8 mouse cellular contexts compared by ENCODE assay signal in the genomic region with DNA sequence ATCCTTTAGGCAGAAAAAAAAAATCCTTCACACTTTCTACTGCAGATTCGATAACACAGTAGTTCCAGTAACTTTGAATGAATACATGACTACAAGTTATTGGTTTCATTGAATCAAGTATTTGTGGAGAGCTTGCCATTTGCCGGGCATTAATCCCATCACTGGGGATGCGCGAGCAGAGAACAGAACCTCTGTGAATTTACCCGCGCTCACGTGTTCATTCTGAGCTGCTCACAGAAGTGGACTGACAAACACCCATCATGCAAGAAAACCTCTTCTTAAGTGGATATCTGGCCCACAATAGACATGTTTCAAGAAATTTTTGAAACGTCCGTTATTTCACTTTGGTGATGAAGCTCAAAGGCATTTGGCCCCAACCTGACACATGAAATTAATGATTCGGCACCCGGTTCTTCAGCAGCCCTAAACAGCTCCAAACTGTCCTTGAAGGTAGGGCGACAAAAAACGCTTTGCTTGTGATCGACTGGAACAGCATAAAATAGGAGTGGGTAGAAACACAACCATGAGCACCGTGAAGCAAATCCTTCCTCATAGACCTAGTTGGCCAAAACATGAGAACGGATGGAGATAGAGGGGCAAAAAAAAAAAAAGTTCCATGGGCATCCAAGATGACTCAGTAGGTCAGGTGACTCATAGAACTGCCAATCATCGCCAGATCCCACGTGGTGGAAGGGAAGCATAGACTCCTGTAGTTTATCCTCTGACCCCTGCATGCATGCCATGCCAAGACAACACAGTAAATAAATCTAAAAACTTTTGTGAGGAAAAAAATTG. TPM values are rescaled to one million over a fixed set of nuclear protein-coding genes. Genes with fewer than 3 reads are reported as not detected.
DNase-seq lines count a peak whose midpoint lies in the region; ATAC-seq and TF ChIP-seq lines count a peak whose summit lies in the region.

No protein-coding gene starts in this region.

- H3K9me3 ChIP-seq in heart, postnatal 0 days (replicated peaks; ENCODE audit: control insufficient read depth, low read length), result no peaks in the 10 kb centered on the region
- H3K9me3 ChIP-seq in liver, embryonic 15.5 days (replicated peaks), result no peaks in the 10 kb centered on the region

- no peaks in the 10 kb centered on the region; the same call in 1 of the 2 replicates for H3K27me3 ChIP-seq in heart, postnatal 0 days (ENCODE audit: control insufficient read depth, insufficient read depth, low read length)
- H3K27me3 ChIP-seq in liver, embryonic 15.5 days, result peaks cover 55% of the 10 kb centered on the region

- no peak for ATAC-seq in heart, postnatal 0 days (ENCODE audit: insufficient read depth, low read depth)
- no peak for ATAC-seq in liver, embryonic 15.5 days (ENCODE audit: insufficient read depth)
- ATAC-seq in erythroid progenitor cell, adult 5-6 weeks (replicated peaks; ENCODE audit: low FRiP score, poor library complexity, severe bottlenecking), result no peak

- no peak for TF ChIP-seq CTCF in layer of hippocampus, adult 2 months (conservative IDR thresholded peaks at IDR 0.05)
- no peak for TF ChIP-seq CTCF in heart, postnatal 0 days (IDR thresholded peaks at IDR 0.05; ENCODE audit: low read depth)

- no peaks in the 10 kb centered on the region for H3K36me3 ChIP-seq in heart, postnatal 0 days (replicated peaks; ENCODE audit: control insufficient read depth, insufficient read depth, low read length)
- H3K36me3 ChIP-seq in liver, embryonic 15.5 days (replicated peaks), result no peaks in the 10 kb centered on the region

- no peaks in the 10 kb centered on the region for H3K4me1 ChIP-seq in heart, postnatal 0 days (ENCODE audit: control insufficient read depth, insufficient read depth)
- H3K4me1 ChIP-seq in liver, embryonic 15.5 days (replicated peaks), result peaks cover 10% of the 10 kb centered on the region; the same call in 1 of the 2 replicates

- peak overlapping the region; percentile 82 for H3K4me2 ChIP-seq in heart, postnatal 0 days (ENCODE audit: low read depth, low read length)
- peak overlapping the region; percentile 75; the same call in 1 of the 2 replicates for H3K4me2 ChIP-seq in liver, embryonic 15.5 days

- H3K27ac ChIP-seq in layer of hippocampus, adult 2 months, result peak overlapping the region; percentile 99
- no peak overlapping the region for H3K27ac ChIP-seq in heart, postnatal 0 days (ENCODE audit: low read depth)
- no peak overlapping the region for H3K27ac ChIP-seq in liver, embryonic 15.5 days (replicated peaks)

- 64% methylated on average over 18 of the region's 18 CpGs for WGBS in heart, postnatal 0 days
- WGBS in liver, embryonic 15.5 days (ENCODE audit: insufficient replicate concordance), result 57% methylated on average over 18 of the region's 18 CpGs

- TF ChIP-seq EP300 in heart, postnatal 0 days (IDR thresholded peaks at IDR 0.05; ENCODE audit: low read depth), result no peak

- DNase-seq in layer of hippocampus, adult 2 months (ENCODE audit: low spot score in 2 of 2), result no peak
- DNase-seq in layer of hippocampus, adult 8-10 months (ENCODE audit: low spot score in 2 of 2), result no peak
- peak; percentile 60 for DNase-seq in cerebellum, adult 11-12 months
- DNase-seq in heart, postnatal 0 days (ENCODE audit: low spot score), result no peak
- DNase-seq in spleen, adult 12 weeks (ENCODE audit: low spot score), result no peak
- DNase-seq in thymus, postnatal 0 days (ENCODE audit: low spot score), result no peak

- H3K9ac ChIP-seq in heart, postnatal 0 days (replicated peaks; ENCODE audit: low read depth, low read length), result no peak overlapping the region
- H3K9ac ChIP-seq in liver, embryonic 15.5 days, result no peak overlapping the region

- peak overlapping the region; percentile 75 for H3K4me3 ChIP-seq in layer of hippocampus, adult 2 months
- peak overlapping the region; percentile 65; the same call in 1 of the 2 replicates for H3K4me3 ChIP-seq in heart, postnatal 0 days (ENCODE audit: low read depth, low read length)
- H3K4me3 ChIP-seq in liver, embryonic 15.5 days (replicated peaks), result no peak overlapping the region

RNA-seq across cellular contexts. Expression of a gene that starts 0.7 kb away (rescaled TPM):
- 100 to 1,000 TPM; 103 to 113 TPM for total RNA-seq in layer of hippocampus, adult 2 months (2021)
- total RNA-seq in layer of hippocampus, adult 8-10 months (2022), result 100 to 1,000 TPM in 2 of 4 experiments, 10 to 100 TPM in 2; 90.2 to 108 (median 99.6) TPM
- 5.2 and 9.2 TPM in 2 replicates for total RNA-seq in heart, postnatal 0 days (2014; rRNA removed; ENCODE audit: low replicate concordance)
- polyA plus RNA-seq in heart, postnatal 0 days (2015; fragmentation: Nextera tagmentation; extraction: Ambion mirVana), result 1.3 TPM in 2 replicates
- 13.8 and 14.5 TPM in 2 replicates for polyA plus RNA-seq in liver, embryonic 15.5 days (2015; fragmentation: Nextera tagmentation; extraction: Ambion mirVana)
- total RNA-seq in erythroid progenitor cell, adult 5-6 weeks (2015; ENCODE audit: low replicate concordance), result 57.7 and 65.0 TPM in 2 replicates
- total RNA-seq in erythroid progenitor cell, adult 5-6 weeks (2017; ENCODE audit: low replicate concordance), result 36.8 and 66.1 TPM in 2 replicates
- 12.2 and 15.5 TPM in 2 replicates for polyA plus RNA-seq in thymus, postnatal 0 days (2015; fragmentation: Nextera tagmentation; extraction: Ambion mirVana)
